9 mouse cellular contexts compared by ENCODE assay signal in the genomic region with DNA sequence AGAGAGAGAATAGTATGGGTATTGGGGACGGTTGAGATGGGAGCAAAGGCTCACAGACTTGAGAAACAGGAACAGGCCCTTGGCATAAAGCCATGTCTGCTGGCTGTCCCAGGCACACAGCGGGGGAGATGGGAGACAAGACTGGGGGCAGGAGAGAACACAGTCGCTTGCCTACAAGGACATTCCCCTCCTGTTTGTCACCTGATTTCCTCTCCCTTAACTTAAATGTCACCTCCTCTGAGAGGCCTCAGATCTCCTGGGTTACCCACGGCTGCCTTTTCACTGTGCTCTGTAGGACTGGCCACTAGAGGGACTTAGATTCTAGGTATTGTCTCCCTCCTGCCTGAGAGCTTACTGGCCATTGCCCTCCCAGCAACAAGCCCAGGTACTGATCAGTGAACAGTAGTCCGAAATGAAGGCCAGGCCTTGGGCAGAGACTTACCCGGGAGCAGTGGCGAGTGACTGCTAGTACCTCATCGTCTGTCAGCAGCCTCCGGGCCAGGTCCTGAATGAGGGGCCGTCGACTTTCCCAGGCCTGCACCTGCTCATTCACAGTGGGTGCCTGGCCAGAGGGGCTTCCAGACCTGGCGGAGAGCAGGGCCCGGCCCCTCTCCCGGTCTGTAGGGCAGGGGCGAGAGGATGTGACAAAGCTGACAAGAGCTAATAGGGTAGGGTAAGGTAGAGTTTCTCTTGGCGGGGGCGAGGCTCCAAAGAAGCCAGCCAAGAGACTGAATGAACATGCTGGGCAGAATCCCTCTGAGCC. TPM values are rescaled to one million over a fixed set of nuclear protein-coding genes. Genes with fewer than 3 reads are reported as not detected.
A peak's percentile ranks its signal among the peaks of the same experiment; 100 is the strongest.
DNase-seq lines count a peak whose midpoint lies in the region; TF ChIP-seq lines count a peak whose summit lies in the region.
"Had no signal": no experiment of that assay in that cellular context is flagged by ENCODE, and none has a peak within 500 bp of the region (broad histone marks: within the 10 kb centered on the region; RNA-seq: fewer than 3 reads in every experiment).

No protein-coding gene starts in this region.

- intact Hi-C loops in left cerebral cortex, adult 2 months (cut with DNase I): no loop called here

- peak; percentile 43 for TF ChIP-seq CTCF in left cerebral cortex, adult 2 months (IDR thresholded peaks at IDR 0.05)

- no peak overlapping the region for H3K4me3 ChIP-seq in left cerebral cortex, adult 2 months
- H3K4me3 ChIP-seq: megakaryocyte, embryonic 14.5 days had no signal

- DNase-seq in cerebellum, postnatal 10 days: peak; percentile 70 to 72
- DNase-seq in cerebellum, adult 11 months: no peak
- no peak for DNase-seq in left cerebral cortex, adult 2 months (ENCODE audit: extremely low spot score in 1 of 2, low spot score in 2 of 2)
- no peak for DNase-seq in left cerebral cortex, adult 18-20 months (ENCODE audit: low spot score in 2 of 2)
- DNase-seq in NIH3T3 (ENCODE audit: low read depth): peak; percentile 70
- DNase-seq in lung, postnatal 14 days: peak; percentile 41
- no peak for DNase-seq in spleen, postnatal 4 days (ENCODE audit: low spot score in 2 of 2)
- DNase-seq in right cerebral cortex, postnatal 36 days (ENCODE audit: low spot score in 2 of 2): no peak

- no peak overlapping the region for H3K27ac ChIP-seq in left cerebral cortex, adult 2 months

RNA-seq across cellular contexts. Expression of gene Pdzd7, which starts 12.8 kb away (rescaled TPM):
- 1 to 10 TPM; 5.2 to 6.1 TPM for total RNA-seq in left cerebral cortex, adult 2 months (2021)
- total RNA-seq in left cerebral cortex, adult 18-20 months (2021): 1 to 10 TPM; 4.3 to 5.6 TPM

RNA-seq across cellular contexts. Expression of gene Sfxn3, which starts 14.6 kb away (rescaled TPM):
- 100 to 1,000 TPM; 120 to 125 TPM for total RNA-seq in left cerebral cortex, adult 2 months (2021)
- 100 to 1,000 TPM; 118 to 125 TPM for total RNA-seq in left cerebral cortex, adult 18-20 months (2021)

RNA-seq across cellular contexts. Expression of gene Lzts2, which starts 18.5 kb away (rescaled TPM):
- 10 to 100 TPM; 36.5 to 39.1 TPM for total RNA-seq in left cerebral cortex, adult 2 months (2021)
- 10 to 100 TPM; 39.9 to 43.2 TPM for total RNA-seq in left cerebral cortex, adult 18-20 months (2021)

RNA-seq across cellular contexts. Expression of gene Mrpl43, which starts 26.5 kb away (rescaled TPM):
- total RNA-seq in left cerebral cortex, adult 2 months (2021): 10 to 100 TPM; 40.9 to 41.8 TPM
- total RNA-seq in left cerebral cortex, adult 18-20 months (2021): 10 to 100 TPM; 38.9 to 44.2 TPM

RNA-seq across cellular contexts. Expression of gene Twnk, which starts 27.3 kb away (rescaled TPM):
- 10 to 100 TPM; 12.9 to 14.8 TPM for total RNA-seq in left cerebral cortex, adult 2 months (2021)
- total RNA-seq in left cerebral cortex, adult 18-20 months (2021): 10 to 100 TPM; 13.8 to 14.9 TPM

Comparison
In these comparisons a context has a peak if more than half of its experiments do, and no peak if none do; other contexts are left out.
1. DNase-seq: peak in cerebellum, postnatal 10 days (2 of 2), NIH3T3 (single experiment) and lung, postnatal 14 days (single experiment); none in cerebellum, adult 11 months (single experiment), left cerebral cortex, adult 2 months (0 of 2), left cerebral cortex, adult 18-20 months (0 of 2), spleen, postnatal 4 days (0 of 2) and right cerebral cortex, postnatal 36 days (0 of 2).